Mouse (Mus musculus): Measurements from ENCODE around the gene C1qtnf5.

The C1qtnf5 gene

GRCm38 (mm10) chr9:44107110-44107509 lies at the start of gene C1qtnf5:
Gene C1qtnf5 (plus strand): TSS chr9:44107245.
- in situ Hi-C loops (cut with MboI, MseI), result no loop called here

- in situ Hi-C loops (cut with MboI, MseI), result no loop called here
Measured at GRCm38 (mm10) chr9:44058606-44059005, 48.4 kb upstream of the C1qtnf5 start.

DNA sequence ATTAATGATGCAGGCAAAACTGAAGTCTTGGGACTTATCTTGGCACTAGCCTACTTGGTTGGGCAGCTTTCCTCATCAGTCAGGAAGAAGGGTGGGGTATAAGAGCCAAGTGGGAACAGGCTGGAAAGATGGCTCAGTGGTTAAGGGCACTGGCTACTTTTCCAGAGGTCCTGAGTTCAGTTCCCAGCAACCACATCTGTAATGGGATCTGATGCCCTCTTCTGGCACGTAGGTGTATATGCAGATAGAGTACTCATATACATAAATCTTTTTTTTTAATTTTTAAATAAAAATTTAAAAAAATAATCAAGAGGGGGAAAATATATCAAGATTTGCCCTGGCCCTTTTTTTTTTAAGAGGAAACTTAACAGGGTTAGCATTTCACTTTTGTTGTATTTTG lies 41.9 kb upstream of the C1qtnf5 start:
- in situ Hi-C loops (cut with MboI, MseI), result no loop called here

DNA sequence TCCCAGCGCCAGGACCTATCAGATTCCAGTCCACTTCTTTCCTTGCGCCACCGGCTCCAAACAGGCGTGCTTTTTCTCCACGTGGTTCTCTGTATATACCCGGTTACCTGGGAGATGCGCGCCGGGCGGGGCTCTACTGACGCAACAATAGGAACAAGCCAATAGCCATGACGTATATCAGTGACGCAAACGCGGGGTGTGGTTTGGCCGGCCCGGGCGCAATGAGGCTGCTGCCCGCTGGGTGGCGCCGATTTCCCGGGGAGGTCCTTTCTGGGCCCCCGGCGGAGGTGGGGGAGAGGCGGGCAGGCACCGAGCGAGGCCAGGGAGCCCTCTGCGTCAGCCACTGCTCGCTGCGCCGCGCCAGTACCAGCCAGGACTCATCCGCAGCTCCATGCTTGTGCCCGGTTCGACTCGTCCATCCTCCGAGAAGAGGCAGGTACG lies 40.2 kb upstream of the C1qtnf5 start, which contains the start of gene Usp2:
Gene Usp2 (plus strand): TSS at position 237 of the 441 bp plus-strand sequence.
- in situ Hi-C loops (cut with MboI, MseI), result no loop called here

GRCm38 (mm10) chr9:44067241-44067959 lies 39.6 kb upstream of the C1qtnf5 start:
- in situ Hi-C loops (cut with MboI, MseI), result no loop called here

GRCm38 (mm10) chr9:44067960-44068330 lies 39.1 kb upstream of the C1qtnf5 start:
- in situ Hi-C loops (cut with MboI, MseI), result no loop called here

GRCm38 (mm10) chr9:44069252-44069651 lies 37.8 kb upstream of the C1qtnf5 start:
- in situ Hi-C loops (cut with MboI, MseI), result no loop called here

- in situ Hi-C loops (cut with MboI, MseI), result no loop called here
Measured at GRCm38 (mm10) chr9:44070113-44070843, 36.8 kb upstream of the C1qtnf5 start.

GRCm38 (mm10) chr9:44070844-44071231 lies 36.2 kb upstream of the C1qtnf5 start:
- in situ Hi-C loops (cut with MboI, MseI), result no loop called here

- in situ Hi-C loops (cut with MboI, MseI), result no loop called here
Measured at GRCm38 (mm10) chr9:44071914-44072598, 35.0 kb upstream of the C1qtnf5 start.

GRCm38 (mm10) chr9:44072599-44072915 lies 34.5 kb upstream of the C1qtnf5 start:
- in situ Hi-C loops (cut with MboI, MseI), result no loop called here

- in situ Hi-C loops (cut with MboI, MseI), result no loop called here
Measured at GRCm38 (mm10) chr9:44073115-44073514, 33.9 kb upstream of the C1qtnf5 start.

DNA sequence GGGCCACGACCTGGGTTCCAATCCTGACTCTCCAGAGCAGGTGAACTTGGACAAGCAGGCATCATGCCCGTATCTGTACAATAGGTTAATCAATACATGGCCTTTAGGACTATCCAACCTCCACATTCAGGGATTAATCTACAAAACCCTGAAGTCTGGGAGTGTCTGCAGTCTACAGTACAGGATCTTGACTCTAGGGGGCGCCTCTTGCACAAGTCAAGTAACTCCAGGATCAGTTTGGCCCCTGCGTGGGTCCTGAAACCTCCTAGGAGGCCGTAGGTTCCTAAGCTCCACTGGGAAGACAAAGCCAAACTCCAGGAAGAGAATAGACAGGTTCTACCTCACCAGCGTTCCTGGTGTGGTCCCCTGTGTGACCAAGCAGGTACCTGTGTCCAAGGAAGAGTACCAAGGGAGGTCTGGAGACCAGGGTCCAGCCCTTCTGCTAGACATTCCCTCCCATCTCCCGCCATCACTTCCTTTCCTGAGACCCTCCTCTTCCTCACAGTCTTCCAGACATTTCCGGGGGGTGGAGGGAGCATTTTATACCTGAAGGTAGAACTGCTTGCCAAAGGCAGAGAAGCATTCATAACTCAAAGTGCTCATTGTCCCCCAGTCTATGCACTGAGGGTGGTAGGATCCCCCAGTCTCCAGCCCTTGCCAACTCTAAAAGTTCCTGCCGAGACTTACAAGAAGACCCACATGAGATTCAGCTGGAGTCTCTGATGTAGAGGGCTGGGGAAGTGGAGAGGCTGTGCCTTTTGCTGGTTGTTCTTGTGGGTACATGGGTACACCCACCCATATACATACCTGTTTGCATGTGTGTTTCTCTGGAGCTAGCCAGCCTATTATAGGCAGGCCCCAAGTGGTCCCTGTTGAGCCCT lies 32.4 kb upstream of the C1qtnf5 start:
- in situ Hi-C loops (cut with MboI, MseI), result loop anchor here (25.0 kb wide), 1 partner anchor 337 kb away; the partner anchor contains the start of gene Nectin1

- in situ Hi-C loops (cut with MboI, MseI), result loop anchor here (25.0 kb wide), 1 partner anchor 338 kb away; the partner anchor contains the start of gene Nectin1
Measured at GRCm38 (mm10) chr9:44075276-44075995, 31.6 kb upstream of the C1qtnf5 start.

DNA sequence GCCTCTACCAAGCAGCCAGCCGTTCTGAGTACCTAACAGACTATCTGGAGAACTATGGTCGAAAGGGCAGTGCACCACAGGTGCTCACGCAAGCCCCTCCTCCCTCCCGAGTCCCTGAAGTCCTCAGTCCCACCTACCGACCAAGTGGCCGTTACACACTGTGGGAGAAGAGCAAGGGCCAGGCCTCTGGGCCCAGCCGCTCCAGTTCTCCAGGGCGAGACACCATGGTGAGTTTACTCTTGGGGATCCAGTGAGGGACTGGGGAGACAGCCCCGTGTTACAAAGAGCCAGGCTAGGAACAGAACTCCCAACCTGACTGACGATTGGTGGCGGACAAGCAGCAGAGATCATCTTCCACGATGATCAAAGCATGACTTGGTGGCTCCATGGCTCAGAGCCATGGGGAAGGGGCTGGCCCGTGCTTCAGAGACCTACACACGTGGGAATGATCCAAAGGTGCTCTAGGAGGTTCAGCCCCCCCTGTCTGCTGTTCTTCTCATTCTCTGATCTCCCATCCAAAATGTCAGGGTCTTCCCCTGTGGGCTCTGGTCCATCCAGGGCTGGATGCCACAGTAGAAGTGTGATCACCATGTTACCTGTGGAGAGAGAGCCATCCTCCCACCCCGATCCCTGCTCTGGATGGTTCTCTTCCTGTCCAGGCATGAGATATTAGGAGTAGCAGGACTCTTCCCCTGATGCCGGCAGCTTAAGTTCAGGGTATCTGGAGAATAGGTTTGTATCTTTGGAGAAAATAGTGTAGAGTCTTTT lies 30.9 kb upstream of the C1qtnf5 start:
- in situ Hi-C loops (cut with MboI, MseI), result loop anchor here (25.0 kb wide), 1 partner anchor 339 kb away; the partner anchor contains the start of gene Nectin1

DNA sequence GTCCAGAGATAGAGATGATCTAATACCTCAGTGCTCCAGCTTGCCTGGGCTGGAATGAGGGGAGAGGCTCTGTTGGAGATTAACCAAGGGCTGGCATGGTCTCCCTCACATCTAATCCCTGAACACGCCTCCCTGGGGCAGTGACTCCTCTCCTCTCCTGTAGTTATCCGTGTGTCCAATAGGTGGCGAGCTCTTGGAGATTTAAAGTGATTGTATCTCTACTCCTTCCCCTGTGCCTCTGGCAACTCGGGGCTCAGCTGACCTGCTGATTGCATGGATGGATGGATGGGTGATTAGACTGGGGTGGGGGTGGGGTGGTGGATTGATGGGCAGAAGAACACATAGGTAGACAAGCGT lies 30.3 kb upstream of the C1qtnf5 start:
- in situ Hi-C loops (cut with MboI, MseI), result loop anchor here (25.0 kb wide), 1 partner anchor 339 kb away; the partner anchor contains the start of gene Nectin1

GRCm38 (mm10) chr9:44077266-44077910 lies 29.7 kb upstream of the C1qtnf5 start:
- in situ Hi-C loops (cut with MboI, MseI), result loop anchor here (25.0 kb wide), 1 partner anchor 340 kb away; the partner anchor contains the start of gene Nectin1

DNA sequence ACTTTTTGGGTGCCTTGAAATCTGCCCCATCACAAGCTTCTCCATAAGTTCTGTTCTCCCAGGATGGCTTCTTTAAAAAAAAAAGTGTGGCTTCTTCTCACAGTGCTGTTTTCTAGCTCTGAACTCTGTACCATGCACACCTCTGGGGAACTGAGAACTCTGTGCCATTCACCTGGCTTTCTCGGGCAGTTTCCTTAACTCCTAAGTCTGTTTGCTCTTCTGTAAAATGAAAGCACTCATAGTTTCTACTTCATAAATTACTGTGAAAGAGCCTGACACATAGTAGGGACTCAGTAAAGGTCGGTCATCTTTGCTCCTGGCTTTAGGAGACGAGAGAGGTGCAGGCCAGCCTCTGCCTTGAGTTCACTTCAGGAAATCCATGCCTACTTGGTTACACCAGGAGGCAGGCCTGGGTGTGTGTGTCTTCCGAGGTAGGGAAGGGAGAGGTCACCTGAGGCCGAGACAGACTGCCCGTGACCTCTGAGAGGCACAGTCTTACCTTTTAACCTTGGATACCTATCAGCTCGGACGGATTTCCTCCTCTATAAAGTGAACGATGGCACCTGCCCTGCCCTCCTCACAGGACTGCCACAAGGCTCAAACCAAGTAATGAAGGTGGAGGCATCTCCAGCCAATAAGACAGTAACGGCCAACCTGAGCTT lies 28.8 kb upstream of the C1qtnf5 start:
- in situ Hi-C loops (cut with MboI, MseI), result loop anchor here (25.0 kb wide), 1 partner anchor 341 kb away; the partner anchor contains the start of gene Nectin1
